Mouse (Mus musculus) spleen, postnatal 4 days (tissue): ENCODE measurements around the gene Rcsd1.

Experiments
- DNase-seq, 2 experiments: peaks; one replicate each; pipeline ENCODE4 v3.0.0; 2022; ENCODE audit warnings: low spot score in 2 of 2

Gene Rcsd1

DNA sequence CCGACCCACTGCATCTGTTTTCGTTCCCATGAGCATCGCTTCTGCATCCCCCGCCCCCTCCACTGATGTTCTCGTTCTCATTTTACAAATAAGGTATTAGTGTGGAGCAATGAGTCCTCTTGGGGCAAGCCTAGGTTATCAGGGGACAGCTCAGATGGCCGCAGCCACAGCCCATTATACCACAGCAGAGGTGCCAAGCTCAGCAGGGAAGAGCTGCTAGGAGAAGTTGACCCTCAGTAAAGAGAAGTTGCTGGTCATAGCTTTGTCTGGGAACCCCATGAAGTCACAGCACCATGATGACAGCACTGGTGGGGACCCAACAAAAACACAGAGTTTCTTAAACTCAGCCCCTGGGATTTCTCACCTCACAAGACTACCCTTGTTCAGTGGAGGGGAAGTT lies 47.8 kb downstream of the Rcsd1 start:
- no peak for DNase-seq

DNA sequence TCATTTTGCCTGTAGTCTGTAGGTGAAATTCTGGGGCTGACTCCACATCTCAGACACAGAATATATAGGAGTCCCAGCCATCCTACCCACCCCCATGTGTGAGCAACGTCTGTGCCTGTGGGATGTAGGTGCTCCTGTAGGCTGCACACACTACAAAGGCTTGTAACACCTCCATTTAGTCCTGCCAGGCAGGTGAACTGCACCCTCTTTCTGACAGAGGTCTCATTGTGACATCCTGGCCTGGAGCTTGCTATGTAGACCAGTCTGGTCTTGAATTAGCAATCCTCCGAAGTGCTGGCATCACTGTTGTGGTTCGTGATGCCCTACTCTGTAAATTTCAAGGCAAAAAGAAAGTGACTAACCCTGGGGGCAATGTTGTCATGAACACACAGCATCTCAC lies 48.4 kb downstream of the Rcsd1 start:
- no peak for DNase-seq

DNA sequence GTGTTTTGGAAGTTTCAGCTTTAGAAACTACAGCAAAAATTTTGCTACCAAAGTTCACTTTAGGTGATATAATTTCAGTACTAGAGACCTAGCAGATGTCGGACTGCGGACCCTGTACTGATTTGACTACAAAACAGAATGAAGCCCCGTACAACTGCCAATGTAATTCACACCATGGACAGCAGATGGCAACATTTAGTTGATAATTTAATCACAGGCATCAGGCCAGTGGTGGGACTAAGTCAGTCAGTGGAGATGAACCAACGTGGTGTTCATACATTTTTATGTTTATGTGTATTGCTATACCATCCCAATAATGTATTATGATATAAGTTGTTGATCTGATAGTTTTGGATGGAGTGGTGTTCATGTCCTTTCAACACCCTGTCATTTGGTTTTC lies 48.8 kb downstream of the Rcsd1 start:
- peak in 1 of 2 experiments; percentile 40 for DNase-seq

DNA sequence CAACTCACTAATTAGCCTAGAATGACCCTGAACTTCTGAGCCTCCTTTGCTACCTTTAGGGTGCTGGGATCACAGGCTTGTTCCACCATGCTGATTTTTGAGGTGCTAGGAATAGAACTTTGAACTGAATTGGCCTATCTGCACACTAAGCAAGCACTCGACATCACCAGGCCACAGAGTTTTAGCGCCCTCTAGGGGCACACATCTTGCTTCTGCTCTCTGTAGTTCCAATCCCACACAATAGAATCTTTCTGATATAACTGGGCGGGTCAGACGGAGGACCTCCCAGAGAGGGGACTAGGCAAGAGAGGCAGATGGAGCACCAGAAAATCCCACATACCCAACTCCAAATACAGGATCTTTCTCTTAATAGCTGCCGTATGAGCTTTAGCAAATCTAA lies 51.0 kb downstream of the Rcsd1 start:
- peak; percentile 60 to 79 for DNase-seq

DNA sequence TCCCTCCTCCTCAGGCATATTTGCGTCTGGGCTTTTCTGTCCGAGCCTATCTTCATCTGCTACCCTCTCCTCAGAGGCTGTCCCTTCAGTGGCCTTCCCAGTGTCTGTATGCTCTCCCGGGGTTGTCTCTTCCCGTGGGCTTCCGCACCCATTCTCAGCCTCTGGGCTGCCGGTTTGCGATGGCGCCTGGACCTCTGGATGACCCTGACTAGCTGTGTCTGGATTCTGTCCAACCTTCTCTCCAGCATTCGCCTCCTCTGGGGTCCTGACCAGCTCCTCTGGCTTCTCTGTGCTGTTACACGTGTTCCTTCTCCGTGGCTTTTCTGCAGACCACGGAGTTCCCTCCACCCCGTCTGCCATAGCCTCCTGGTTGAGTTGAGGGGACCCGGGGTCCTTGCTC lies 54.1 kb downstream of the Rcsd1 start:
- DNase-seq: no peak

DNA sequence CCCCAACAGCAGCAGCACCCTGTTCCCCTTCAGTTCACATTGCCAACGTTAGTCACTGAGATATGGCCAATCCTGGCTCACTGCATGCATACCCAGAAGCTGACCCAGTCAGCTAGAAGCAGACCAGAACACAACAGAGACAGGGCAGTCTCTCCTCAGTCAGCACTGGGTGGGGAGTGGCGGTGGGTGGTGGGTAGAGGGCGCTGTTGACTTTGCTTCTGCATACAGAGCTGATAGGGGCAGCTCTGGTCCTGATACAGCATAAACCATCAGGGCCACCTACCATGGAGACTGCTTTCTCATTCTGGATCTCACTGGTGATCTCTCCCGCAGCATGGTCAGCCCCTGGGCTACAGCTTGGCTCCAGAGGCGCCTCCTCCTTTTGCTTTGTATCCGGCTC lies 54.5 kb downstream of the Rcsd1 start:
- peak; percentile 57 to 79 for DNase-seq

DNA sequence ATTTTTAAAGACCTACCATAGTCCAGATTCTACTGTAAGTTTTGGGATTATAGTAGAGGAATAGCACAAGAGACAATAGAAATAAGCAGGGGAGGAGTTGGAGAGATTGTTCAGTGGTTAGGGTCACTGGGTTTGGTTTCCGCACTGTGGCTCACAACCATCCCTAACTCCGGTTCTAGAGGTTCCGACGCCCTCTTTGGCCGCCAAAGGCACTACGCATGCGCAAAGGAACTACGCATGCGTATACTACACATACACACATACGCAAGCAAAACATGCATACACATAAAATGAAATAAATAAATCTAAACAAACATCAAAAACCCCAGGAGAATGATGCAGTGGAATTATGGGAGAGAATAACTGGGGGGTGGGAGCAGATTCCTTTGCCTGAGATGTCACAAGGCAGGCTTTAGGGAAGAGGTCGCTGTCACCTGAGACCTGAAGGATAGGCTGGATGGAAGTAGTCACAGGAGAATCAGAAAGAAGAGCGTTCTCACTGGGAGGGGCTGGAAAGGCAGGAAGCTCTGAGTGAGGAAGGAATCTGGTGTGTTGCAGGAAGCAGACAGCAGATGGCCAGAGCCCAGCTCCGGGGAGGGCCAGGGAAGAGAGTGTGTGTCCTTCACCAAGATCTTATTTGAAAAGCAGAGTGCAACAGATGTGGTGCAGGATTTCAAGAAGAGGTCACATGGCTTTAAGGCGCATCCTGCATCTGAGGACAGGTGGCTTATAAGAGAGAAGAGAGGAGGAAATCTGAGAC lies 56.3 kb downstream of the Rcsd1 start:
- no peak for DNase-seq

DNA sequence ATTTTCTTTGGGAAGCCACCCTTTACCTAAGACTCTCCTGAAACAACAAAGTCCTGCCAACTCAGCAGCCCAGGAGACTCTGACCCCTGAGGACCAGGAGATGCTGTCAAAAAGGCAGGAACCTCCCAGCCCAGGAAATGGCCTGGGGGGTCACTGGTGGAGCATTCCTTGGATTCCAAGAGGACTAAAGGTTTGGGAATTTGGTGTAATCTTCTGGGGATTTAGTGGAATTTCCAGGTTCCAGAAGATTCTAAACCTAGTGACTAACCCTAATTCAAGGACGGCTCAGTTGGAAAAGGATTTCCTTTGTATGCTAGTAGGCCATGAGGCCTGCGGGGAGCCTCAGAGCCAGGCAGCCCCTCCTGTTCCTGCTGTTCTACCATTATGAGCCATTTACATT lies 57.0 kb downstream of the Rcsd1 start:
- DNase-seq: no peak

DNA sequence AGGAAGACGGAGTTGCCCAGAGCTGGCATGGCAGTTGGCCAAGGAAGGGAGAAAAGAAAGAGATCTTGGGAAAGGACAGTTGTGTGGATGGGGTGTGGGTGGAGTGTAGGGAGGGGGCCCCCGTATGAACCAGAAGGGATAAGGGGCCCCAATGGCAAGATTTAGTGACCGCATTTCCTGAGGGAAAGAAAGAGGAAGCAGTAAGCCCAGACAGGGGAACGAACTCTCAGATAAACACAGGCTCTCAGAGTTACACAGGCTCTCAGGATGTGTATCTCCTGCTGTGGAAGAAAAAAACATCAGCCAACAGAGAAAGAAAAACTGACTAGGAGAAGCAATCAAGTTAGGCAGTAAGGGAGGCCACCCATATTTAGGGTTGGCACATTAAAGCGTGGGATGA lies 58.4 kb downstream of the Rcsd1 start:
- DNase-seq: no peak

DNA sequence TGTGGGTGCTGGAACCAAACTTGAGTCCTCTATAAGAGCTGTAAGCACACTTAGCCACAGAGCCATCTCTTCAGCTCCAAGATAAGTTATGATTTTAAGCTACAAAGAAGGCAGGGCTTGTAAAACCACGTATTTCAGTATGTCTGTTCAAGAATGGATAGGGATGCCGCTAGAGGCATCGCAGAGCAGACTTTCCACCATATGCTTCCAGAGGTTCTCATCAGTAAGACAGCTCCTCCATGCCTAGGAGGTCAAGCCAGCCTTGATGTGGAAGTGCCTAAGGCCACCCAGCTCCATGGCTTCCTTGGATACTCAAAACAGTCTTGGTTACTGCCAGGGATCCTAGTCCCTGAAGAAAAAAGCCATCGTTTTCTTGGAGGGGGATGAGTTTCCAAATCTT lies 64.5 kb downstream of the Rcsd1 start:
- DNase-seq: no peak

DNA sequence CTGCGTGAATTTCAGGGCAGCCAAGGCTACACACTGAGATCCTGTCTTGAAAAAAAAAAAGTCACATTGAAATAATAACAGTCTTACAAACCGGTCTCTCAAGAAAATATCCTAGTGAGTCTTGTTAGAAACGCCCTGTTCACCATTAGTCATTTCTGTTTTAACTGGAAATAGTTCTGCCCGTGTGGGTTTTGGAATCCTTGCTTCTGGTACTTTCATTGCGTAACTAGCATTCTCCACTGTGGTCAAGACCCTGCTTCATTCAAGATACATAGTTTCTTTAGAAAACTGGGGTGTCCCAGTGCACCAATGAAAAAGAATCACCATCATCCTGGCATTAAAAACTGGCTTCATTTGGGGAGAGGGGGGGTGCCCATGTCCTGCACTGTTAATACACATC lies 65.8 kb downstream of the Rcsd1 start:
- DNase-seq: no peak

DNA sequence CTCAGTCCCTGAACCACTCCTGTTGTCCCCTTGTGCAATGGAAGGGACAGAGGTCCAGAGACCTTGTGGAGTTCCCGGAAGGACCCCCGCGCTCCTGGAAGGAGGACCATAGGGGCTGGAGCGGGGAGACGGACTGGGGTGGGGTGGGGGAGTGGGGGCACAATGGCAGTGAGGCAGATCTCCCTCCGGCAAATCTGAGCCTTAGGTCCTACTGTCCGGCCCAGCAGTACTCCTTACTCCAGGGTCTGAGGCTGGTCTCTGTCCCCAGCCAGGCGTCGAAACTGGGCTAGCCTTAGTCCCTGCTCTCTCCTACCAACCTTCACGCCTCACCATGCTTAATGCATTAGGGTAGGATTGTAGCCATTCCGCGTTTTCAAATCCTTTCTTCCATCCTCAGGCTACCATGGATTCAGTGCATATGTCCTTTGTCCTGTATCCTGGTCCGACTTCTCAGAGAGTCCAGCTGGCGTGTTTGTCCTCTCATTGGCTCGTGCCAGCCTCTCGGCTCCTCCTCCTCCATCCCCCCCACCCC lies 66.7 kb downstream of the Rcsd1 start:
- DNase-seq: no peak

DNA sequence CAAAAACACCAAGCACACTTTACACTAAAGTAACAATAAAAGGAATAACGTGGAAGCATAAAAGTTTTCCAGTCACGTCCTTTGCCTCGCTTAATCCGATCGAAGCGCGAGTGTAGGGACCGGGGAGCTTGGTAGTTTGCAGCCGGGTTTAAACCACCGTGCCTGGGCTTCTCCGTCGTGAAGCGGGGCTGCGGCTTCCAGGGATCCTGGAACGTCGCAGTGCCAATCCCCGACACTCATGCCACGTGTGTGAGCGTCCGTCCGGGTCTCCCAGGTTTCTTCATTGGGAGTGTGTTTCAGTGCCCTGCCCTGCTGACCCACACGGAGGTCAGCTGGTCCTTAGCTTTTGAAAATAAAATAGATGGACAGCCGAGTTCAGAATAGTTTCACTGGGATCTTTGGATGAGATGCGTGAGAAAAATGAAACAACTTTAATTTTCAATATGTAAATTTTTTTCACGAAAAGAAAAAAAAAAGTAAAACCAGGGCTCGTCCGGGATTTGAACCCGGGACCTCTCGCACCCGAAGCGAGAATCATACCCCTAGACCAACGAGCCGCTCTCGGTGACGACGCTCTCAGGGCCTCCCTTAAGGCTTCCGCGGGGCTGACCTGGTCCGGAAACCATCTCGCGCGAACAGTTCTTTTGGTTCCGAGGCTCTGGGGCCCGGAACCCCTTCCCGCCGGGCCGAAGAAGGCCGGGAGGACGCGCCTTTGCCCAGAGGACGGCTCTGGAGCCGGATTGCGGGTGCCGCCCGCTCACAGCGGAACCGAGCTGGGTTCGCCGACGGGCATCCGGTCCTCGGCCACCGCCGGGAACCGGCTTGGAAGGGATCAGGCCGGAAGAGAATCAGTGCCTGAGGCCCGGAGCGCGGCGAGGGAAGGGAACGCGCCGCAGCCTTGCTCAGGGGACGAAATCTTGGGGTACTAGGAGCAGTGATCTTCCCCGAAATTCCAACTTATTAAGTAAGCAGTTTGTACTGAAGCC lies 67.5 kb downstream of the Rcsd1 start:
- peak; percentile 88 to 98 for DNase-seq

DNA sequence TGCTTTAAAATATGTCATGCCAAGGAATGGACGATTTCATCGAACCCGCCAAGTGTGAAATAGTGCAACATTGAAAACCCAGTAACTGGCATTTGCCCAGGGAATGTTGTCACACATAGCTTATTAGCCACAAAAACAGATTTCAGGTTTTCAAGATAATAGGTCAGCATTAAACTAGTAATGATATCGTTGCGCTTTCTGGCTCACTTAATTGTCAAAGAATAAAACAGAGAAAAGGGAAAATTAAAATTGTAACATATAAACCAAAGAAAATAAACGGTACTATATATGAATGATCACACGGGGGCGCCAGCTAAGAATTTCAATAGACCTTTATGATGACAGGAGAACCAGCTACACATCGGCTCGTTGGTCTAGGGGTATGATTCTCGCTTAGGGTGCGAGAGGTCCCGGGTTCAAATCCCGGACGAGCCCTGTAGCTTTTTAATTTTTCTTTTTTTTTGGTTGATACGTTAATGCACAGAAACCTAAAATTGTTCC lies 68.2 kb downstream of the Rcsd1 start:
- DNase-seq: peak; percentile 77 to 89

DNA sequence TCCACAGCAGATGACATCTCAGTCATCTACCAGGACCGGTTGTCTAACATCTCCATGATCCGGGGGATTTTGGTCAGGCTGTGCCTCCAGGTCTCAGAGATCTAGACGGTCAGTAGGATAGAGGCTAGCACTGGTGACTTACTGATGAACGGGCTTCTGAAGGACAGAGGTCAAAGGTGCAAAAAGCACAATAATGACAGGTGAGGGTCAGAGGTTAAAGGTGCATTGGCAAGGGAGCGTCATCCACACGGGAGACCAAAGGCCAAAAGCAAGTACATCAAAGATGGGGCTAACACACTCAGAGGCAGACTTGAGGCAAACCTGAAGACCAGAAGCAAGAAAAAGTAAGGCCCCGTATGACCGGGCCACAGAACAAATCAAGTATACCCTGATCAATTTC lies 73.3 kb downstream of the Rcsd1 start:
- DNase-seq: no peak

DNA sequence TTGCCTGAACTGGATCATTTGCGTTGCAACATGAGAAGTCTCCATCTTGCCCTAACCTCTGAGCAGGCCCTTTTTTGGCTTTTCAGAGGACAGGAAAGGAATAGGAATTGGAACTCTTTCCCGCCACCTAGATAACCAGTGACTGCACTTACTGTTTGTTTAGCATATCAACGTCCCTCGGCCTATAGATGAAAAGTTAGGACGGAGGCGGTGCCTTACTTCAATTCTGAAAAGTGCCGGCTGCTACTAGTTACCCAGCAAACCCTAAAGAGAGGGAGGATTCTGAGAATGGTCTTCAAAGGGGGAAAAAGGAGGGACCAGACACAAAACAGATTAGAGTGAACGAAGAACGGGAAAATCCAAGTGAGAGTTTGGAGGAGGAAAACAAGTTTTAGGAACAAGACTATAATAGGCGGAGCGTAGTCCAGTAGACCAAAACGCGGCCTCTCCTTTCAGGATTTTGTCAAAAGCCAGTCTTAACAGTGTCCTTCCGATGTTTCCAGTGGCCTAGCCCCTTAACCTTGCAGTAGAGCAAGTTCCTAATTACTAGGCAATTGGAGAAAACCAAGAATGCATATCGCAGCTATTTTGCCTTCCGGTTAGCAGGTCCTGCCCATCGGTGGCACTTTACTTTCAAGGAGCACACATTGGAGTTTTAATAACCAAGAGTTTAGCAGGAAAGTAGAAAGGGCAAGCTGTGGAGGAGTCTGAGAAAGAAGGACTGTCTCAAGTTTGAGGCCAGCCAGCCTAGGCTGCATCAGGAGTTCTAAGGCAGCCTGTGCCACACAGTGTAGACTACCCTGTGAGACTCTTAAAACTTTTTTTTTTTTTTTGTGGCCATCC lies 74.3 kb downstream of the Rcsd1 start:
- DNase-seq: no peak

DNA sequence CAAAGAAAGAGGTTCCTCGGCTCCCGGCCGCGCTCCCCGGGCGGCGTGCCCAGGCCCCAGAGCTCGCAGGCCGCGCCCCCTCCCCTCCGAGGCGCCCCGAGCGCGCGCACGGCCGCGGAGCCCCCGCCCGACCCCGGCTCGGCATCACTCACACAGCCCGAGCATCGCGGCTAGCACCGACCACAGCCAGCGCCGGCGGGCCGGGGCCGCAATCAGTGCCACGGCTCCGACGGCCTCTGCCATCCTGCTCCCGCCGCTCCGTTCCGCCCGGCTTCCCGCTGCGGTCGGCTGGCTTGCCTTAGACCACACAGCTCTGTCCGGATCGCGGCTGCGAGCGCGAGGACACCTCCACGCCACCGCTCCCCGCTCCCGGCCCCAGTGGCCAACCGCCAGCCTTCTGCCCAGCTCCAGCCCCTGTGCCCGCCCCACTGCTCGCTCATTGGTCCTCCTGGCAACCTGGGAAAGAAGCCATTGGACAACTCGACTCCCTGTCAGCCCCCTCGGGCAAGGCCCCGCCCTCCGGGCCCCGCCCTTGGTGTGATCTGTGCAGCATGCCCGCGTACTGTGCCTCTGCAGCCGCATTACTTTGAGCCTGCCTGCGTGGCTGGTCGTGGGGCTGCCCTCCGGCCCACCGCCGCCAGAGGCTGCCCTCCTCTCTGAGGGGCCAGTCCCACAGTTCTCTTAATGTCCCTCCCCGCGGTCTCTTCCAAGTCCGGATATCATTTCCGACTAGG lies 75.2 kb downstream of the Rcsd1 start, which contains the start of gene Mpzl1:
Mpzl1 (minus strand) TSS at position 388 of the 734 bp plus-strand sequence.
- peak; percentile 95 to 97 for DNase-seq

DNA sequence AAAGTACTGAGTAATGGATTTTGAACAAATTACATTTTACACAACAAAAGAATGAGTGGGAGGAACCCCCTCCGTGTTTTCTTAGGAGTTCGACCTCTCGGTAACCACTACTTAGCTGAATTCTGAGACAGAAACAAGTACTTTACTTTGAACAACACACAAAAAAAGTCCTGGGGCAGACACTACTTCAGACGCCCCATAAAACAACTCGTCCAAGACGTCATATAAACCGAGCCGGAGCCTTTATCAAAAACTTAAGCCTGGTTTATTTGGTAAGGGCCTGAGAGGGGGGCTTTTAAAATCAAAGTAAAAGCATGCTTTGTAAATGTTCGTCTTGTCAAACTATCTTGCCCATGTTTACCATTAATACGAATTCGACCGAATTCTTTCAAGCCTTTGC lies 76.2 kb downstream of the Rcsd1 start:
- DNase-seq: no peak

DNA sequence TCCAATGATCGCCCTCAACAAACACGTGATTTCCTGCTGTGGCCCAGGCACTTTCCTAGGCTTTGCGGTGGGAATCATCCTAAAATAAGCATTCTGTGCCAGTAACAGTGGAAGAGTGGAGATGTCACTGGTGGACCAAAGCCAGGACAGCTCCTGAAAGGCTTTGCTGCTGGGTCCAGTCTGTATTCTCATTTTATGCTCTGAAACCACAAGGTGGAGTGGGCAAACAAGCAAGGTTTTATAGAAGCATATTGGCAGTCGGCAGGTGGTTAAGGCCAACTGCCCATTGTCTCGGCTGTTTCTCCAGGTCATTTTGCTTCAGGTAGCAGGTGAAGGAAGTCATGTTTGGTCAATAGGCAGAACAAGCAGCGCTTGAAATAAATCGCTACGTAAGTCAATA lies 78.4 kb downstream of the Rcsd1 start:
- no peak for DNase-seq

DNA sequence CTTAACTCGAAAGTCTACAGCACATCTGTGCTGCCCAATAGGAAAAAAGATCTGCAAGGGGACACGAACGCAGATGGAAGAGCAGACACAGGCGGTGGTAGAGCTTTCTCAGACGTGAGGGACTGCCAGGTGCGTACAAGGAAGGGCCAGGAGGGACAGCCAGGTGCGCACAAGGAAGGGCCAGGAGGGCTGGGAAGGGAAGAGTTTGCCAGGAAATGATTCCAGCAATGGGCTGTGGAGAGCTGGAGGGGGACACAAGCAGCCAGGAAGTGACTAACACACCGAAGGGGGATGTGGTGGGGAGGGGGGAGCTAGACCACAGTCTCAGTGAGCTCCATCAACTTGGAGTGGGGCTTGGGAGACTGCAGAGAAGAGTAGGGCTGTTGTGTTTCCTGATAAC lies 79.6 kb downstream of the Rcsd1 start:
- no peak for DNase-seq

DNA sequence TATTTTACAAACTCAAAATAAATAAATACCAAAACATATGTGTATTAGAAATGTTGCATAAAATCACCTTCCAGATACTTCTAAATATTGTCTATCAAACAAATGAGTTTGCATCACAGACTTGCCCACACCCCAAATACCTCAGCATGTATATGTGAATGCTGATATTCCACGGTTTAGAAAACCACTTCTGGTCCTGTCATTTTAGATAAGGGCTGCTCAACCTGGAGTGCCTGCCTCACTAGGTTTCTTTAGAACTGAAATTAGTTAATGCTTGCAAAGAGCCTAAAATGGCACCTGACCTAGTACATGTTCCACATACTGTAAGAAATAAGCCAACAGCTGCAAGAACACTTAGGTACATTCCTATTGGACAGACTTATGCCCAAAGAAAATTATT lies 81.0 kb downstream of the Rcsd1 start:
- DNase-seq: no peak
